Mouse (Mus musculus) spleen, adult 12 weeks (tissue): ENCODE results near the gene Arhgap15.

Source experiments
- DNase-seq: peaks from one replicate; pipeline ENCODE4 v3.0.0; 2022; ENCODE audit warnings: low spot score

Gene Arhgap15

DNA sequence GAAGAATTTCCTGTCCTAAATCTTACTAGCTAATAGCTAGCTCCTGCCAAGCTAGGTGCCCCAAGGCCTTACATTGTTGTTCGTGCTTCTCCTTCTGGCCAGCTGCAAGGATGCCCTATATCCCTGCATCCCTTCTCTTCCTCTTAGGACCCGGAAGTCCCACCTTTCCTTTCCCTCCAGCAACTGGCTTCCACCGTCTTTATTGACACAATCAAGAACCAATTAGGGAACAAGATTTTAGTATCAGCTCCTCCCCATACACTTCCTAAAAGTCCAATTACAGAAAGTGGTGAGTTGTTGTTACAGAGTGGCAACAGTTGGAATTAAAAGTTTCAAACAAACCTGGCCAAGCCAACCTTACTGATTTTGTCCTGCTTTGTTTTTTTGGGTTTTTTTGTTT is 183.1 kb downstream of the Arhgap15 start:
- no peak for DNase-seq

DNA sequence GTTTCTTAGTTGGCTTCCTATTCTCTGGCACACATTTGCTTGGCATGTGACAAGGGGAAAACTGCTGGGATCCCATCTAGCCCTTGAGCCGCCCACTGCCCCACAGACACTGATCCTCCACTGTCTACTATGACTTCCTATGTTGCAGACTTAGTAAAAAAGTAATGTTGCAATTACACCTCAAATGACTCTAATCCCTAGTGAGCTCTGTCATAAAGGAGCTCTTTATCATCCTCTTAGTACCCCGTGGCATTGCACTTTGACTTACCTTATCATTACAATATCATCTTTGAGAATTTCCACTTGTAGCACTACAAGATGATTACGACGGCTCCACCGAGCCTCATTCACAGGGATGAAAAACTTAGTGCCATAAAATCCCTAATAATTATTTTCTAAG is 190.6 kb downstream of the Arhgap15 start:
- no peak for DNase-seq

- DNase-seq = no peak
Measured at GRCm38 (mm10) chr2:43945679-43946078, 197.1 kb downstream of the Arhgap15 start.

- DNase-seq = no peak
Measured at GRCm38 (mm10) chr2:43949775-43950492, 201.3 kb downstream of the Arhgap15 start.

- no peak for DNase-seq
Measured at GRCm38 (mm10) chr2:43950741-43951140, 202.1 kb downstream of the Arhgap15 start.

DNA sequence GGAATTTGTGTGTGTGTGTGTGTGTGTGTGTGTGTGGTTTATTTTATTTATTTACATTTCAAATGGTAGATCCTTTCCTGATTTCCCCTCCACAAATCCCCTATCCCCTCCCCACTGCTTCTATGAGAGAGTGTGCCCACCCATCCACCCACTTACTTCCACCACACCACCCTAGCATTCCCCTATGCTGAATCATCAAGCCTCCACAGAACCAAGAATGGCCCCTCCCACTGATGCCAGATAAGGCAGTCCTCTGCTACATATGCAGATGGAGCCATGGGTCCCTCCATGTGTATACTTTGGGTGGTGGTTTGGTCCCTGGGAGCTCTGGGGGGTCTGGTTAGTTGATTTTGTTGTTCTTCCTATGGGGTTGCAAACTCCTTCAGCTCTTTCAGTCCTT is 210.6 kb downstream of the Arhgap15 start:
- DNase-seq = no peak

DNA sequence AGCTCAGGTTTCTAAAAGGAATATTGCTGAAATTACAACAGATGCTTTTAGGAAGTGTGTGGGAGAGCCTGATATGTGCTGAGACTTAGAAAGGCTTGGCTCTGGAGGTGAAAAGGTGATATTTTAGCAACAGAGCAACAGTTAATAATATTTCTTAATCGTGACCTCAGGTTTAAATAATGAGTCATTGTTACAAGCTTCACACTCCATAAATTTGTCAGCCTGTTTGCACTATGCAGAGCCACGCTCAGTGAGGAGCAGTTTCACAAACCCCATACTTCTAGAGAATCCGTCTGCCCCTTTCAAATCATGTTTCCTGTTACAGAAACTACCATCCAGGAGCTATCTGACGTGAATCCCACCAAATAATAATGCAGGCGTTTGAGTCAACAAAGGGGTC is 213.8 kb downstream of the Arhgap15 start:
- DNase-seq = no peak

GRCm38 (mm10) chr2:43968581-43968980 is 220.0 kb downstream of the Arhgap15 start:
- DNase-seq = no peak

DNA sequence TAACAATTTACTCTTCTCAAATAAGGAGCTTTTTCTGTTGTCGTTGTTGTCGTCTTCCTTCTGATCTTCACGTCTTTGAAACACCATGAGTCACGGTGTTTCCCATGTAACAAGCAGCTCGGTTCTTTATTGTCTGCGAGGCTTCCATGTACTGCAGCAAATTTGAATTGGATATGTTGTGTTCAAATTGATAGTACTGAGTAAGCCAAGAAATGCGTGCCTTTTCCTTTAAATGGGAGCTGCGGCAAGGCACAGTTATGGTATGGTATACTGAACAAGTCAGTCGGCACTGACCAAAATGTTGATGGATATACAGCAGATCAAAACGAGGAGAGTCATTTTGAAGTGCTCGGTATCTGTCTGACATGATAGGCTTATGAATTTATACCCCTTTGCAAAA is 229.1 kb downstream of the Arhgap15 start:
- DNase-seq = no peak

- DNase-seq = no peak
Measured at GRCm38 (mm10) chr2:43978177-43979013, 229.8 kb downstream of the Arhgap15 start.

DNA sequence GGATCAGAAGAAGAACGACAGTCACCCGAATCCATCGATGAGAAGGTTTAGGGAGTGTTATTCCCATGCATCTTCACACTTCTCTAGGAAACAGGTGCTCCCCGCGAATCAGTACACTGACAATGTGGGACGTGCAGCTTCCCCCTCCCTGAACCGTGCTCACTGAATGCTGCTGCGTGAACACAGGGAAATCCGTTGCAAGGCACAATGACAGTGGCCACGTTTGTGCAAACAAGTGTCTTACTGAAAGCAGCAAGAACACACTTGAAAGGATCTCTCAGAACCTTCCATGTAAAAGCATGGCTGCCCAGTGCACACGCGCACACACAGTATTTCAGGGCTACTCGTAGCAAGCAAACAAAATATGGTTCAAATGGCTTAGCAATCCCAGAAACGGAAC is 237.4 kb downstream of the Arhgap15 start:
- DNase-seq = no peak

- DNase-seq = no peak
Measured at GRCm38 (mm10) chr2:43987919-43988318, 239.3 kb downstream of the Arhgap15 start.

- DNase-seq = no peak
Measured at GRCm38 (mm10) chr2:43989850-43990249, 241.2 kb downstream of the Arhgap15 start.

GRCm38 (mm10) chr2:43992510-43992909 is 243.9 kb downstream of the Arhgap15 start:
- DNase-seq = no peak

DNA sequence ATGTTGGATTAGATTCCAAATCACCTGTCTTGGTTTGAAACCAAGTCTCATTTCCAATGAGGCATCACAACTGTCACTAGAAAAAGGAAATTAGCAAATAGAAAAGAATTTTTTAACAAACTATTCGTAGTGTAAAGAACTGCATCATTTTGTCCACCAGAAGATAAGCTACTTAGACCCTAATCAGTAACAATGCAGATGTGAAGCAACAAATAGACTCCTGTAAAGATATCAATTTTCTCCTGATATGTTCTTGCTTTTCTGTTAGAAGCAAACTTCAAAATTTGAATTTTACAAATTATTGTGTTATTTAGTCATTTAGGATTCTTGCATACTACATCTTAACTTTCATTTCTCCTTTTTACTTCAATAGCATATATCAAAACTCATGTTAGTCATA is 253.8 kb downstream of the Arhgap15 start:
- DNase-seq = no peak

GRCm38 (mm10) chr2:44010249-44010648 is 261.6 kb downstream of the Arhgap15 start:
- no peak for DNase-seq

DNA sequence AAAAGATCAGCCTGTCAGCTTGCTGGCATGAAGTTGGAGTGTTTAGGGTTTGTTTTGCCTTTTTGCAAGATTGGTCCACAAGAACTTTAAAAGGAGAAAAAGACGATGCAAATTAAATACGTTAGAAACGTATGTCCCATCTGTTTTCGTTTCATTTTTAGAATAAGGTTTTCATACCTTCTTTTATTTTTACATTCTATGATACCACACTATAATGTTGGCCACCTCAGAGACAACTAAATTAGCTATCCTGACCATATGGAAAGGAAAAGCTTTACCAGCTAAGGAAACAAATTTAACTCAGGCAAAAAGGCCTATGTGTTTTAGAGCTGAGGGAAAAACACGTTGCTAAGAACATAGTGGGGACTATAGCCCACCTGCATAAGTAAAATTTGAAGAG is 264.8 kb downstream of the Arhgap15 start:
- DNase-seq = no peak

DNA sequence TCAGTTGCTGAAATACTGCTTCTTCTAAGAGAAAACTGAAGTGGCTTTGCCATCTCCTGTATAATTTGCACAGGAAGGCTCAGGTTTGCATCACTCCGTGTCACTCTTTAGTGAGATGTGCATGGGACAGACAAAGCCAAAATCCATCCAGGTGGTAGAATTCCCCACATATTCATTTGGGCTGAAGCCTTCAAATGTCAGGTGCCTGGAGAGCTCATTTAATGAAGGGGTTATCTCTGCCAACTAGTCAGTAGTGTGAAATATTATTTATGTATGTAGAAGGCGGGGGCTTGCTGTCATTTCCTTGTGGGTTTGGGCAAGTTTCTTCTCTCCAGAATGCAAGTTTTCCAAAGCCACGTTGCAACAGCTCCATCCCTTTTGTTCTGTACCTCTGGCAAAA is 268.1 kb downstream of the Arhgap15 start:
- no peak for DNase-seq

DNA sequence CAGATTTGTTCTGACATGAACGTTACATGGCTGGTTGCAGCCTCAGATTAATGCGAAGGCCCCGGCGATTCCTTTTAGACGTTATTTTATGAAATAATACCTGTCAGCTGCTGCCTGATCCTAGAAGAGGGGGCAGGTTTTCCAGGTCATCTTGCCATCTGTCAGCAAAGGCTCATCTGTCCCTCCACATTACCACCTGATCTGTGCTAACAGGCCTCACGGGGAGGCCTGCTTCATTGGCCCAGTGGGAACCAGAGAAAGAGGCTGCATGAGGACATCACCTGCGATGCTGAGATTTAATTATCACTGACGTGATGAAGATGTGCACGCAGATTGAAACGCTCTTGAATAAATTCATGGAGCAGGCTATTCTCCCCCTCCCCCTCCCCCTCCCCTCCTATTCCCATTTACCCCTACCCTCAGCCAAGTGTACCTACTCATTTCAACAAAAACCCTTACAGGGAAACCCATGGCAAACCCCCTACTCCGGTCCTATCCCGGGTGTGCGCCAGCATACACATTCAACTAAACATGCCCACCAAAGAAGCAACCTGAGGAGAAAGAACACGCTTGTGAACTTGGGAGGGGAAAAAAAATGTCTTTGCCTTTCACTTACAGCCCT is 268.9 kb downstream of the Arhgap15 start:
- DNase-seq = no peak

DNA sequence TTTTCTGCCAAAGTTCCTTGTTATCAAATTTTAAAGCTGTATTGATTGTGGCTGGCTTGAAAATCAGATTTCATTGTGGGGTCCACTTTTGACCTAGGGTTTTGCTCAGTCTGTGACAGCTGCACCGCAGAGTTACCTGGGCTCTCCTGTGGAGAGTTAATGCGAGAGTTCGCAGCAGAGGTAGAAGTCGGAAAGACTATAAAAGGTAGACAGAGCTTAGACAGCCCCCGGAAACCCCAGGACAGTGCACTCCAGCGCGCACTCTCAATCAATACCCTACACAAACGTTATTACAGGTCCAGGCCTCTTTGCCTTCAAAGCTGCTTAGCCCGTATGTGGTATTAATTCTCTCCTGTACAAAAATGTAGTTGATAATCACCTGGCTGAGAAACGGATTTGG is 269.4 kb downstream of the Arhgap15 start:
- DNase-seq = no peak

- DNase-seq = no peak
Measured at GRCm38 (mm10) chr2:44024704-44025103, 276.1 kb downstream of the Arhgap15 start.

GRCm38 (mm10) chr2:44029035-44029715 is 280.6 kb downstream of the Arhgap15 start:
- no peak for DNase-seq
